Comparison of ENCODE assay signal across 21 mouse cellular contexts in genomic region chr9:44045884-44046272, GRCm38 (mm10). TPM values are rescaled to one million over a fixed set of nuclear protein-coding genes. Genes with fewer than 3 reads are reported as not detected.
A peak's percentile ranks its signal among the peaks of the same experiment; 100 is the strongest.
DNase-seq lines count a peak whose midpoint lies in the region; TF ChIP-seq lines count a peak whose summit lies in the region.
"Had no signal": no experiment of that assay in that cellular context is flagged by ENCODE, and none has a peak within 500 bp of the region (broad histone marks: within the 10 kb centered on the region; RNA-seq: fewer than 3 reads in every experiment).

No protein-coding gene starts in this region.

- no peak for TF ChIP-seq CTCF in layer of hippocampus, adult 2 months (conservative IDR thresholded peaks at IDR 0.05)

- DNase-seq in layer of hippocampus, adult 2 months (ENCODE audit: low spot score in 2 of 2) = no peak
- DNase-seq in layer of hippocampus, postnatal 36 days = no peak
- peak; percentile 51 for DNase-seq in thymus, postnatal 14 days
- DNase-seq in thymus, postnatal 0 days (ENCODE audit: low spot score) = no peak
- peak; percentile 29 for DNase-seq in induced T-regulatory cell, adult 2 months (ENCODE audit: low read depth)
- DNase-seq in cerebellum, postnatal 36 days = no peak
- DNase-seq: adrenal gland, adult 8-10 months; adrenal gland, postnatal 36 days; cerebellum, adult 2 months; cerebellum, postnatal 10 days; forebrain, postnatal 0 days; gastrocnemius, postnatal 25 days; heart, postnatal 4 days had no signal

- H3K27ac ChIP-seq in layer of hippocampus, adult 2 months = peak overlapping the region; percentile 28; the same call in 1 of the 2 replicates
- H3K27ac ChIP-seq: embryonic facial prominence, embryonic 12.5 days; forebrain, embryonic 13.5 days; heart, embryonic 10.5 days; hindbrain, embryonic 12.5 days had no signal

- peak overlapping the region; percentile 17; the same call in 1 of the 2 replicates for H3K4me3 ChIP-seq in layer of hippocampus, adult 2 months
- H3K4me3 ChIP-seq: embryonic facial prominence, embryonic 12.5 days; forebrain, embryonic 13.5 days; heart, embryonic 10.5 days; hindbrain, embryonic 12.5 days had no signal

RNA-seq across cellular contexts. Expression of gene Thy1, which starts 2.7 kb away (rescaled TPM):
- 100 to 1,000 TPM; 854 to 892 TPM for total RNA-seq in layer of hippocampus, adult 2 months (2021)
- total RNA-seq in layer of hippocampus, postnatal 36 days (2021) = 100 to 1,000 TPM; 786 to 920 TPM
- 415 and 436 TPM in 2 replicates for polyA plus RNA-seq in thymus, postnatal 0 days (2015; fragmentation: Nextera tagmentation; extraction: Ambion mirVana)
- total RNA-seq: granulocyte monocyte progenitor cell, adult 5-6 weeks had no signal
- polyA plus RNA-seq: hindbrain, embryonic 12.5 days had no signal

RNA-seq across cellular contexts. Expression of gene Usp2, which starts 20.9 kb away (rescaled TPM):
- 10 to 100 TPM; 79.2 to 82.4 TPM for total RNA-seq in layer of hippocampus, adult 2 months (2021)
- 10 to 100 TPM; 66.2 to 74.9 TPM for total RNA-seq in layer of hippocampus, postnatal 36 days (2021)
- 7.4 and 13.1 TPM in 2 replicates for polyA plus RNA-seq in thymus, postnatal 0 days (2015; fragmentation: Nextera tagmentation; extraction: Ambion mirVana)

RNA-seq across cellular contexts. Expression of gene Mfrp, which starts 55.7 kb away (rescaled TPM):
- 1 to 10 TPM in 1 of 2 experiments, not detected in 1; 1.3 TPM for total RNA-seq in layer of hippocampus, adult 2 months (2021)
- total RNA-seq in layer of hippocampus, postnatal 36 days (2021) = 1 to 10 TPM in 1 of 2 experiments, under 1 TPM in 1; 0.17 to 2.5 TPM
- not detected in 2 replicates for polyA plus RNA-seq in thymus, postnatal 0 days (2015; fragmentation: Nextera tagmentation; extraction: Ambion mirVana)
- total RNA-seq: common myeloid progenitor, adult 5-6 weeks; gastrocnemius, adult 18-20 months; gastrocnemius, postnatal 25 days; heart, postnatal 4 days had no signal
- polyA plus RNA-seq: heart, embryonic 14.5 days had no signal

Comparison
In these comparisons a context has a peak if more than half of its experiments do, and no peak if none do; other contexts are left out.
1. DNase-seq: peak in thymus, postnatal 14 days (single experiment) and induced T-regulatory cell, adult 2 months (single experiment); none in layer of hippocampus, adult 2 months (0 of 2), layer of hippocampus, postnatal 36 days (0 of 2), thymus, postnatal 0 days (single experiment) and cerebellum, postnatal 36 days (0 of 2).